In genomic region chr17:80060828-80061782, GRCm38 (mm10) we compare ENCODE assay signal across 8 mouse cellular contexts. TPM values are rescaled to one million over a fixed set of nuclear protein-coding genes. Genes with fewer than 3 reads are reported as not detected.
A peak's percentile ranks its signal among the peaks of the same experiment; 100 is the strongest.
DNase-seq lines count a peak whose midpoint lies in the region; ATAC-seq and TF ChIP-seq lines count a peak whose summit lies in the region.

No protein-coding gene starts in this region.

- TF ChIP-seq POLR2A in liver, adult 2 months (IDR thresholded peaks at IDR 0.05; ENCODE audit: extremely low read depth, insufficient read depth, low read length) = no peak

- H3K27me3 ChIP-seq in hindbrain, postnatal 0 days (ENCODE audit: insufficient read depth, low read length) = no peaks in the 10 kb centered on the region
- no peaks in the 10 kb centered on the region for H3K27me3 ChIP-seq in liver, adult 2 months (ENCODE audit: control insufficient read depth, insufficient read depth, low read length)
- peaks cover 2% of the 10 kb centered on the region; the same call in 1 of the 2 replicates for H3K27me3 ChIP-seq in splenic B cell, adult 2 months (ENCODE audit: control insufficient read depth, insufficient read depth, low read length, poor library complexity, severe bottlenecking)

- DNase-seq in left cerebral cortex, adult 18-20 months (ENCODE audit: low spot score in 2 of 2) = peak; percentile 29 to 38
- DNase-seq in left cerebral cortex, adult 9 months (ENCODE audit: low spot score in 2 of 2) = no peak
- DNase-seq in cerebellum, postnatal 10 days = peak; percentile 64
- DNase-seq in gastrocnemius, postnatal 10 days = peak; percentile 58
- DNase-seq in hindbrain, postnatal 0 days (ENCODE audit: low spot score) = peak; percentile 63
- DNase-seq in liver, adult 2 months (ENCODE audit: extremely low read depth, low read depth, low spot score) = peak; percentile 36
- peak; percentile 32 for DNase-seq in splenic B cell, adult 2 months (ENCODE audit: low read depth, low spot score)

- TF ChIP-seq CTCF in hindbrain, postnatal 0 days (IDR thresholded peaks at IDR 0.05; ENCODE audit: low read depth) = no peak
- TF ChIP-seq CTCF in liver, adult 2 months (IDR thresholded peaks at IDR 0.05; ENCODE audit: low read depth, low read length) = no peak

- no peaks in the 10 kb centered on the region for H3K9me3 ChIP-seq in hindbrain, postnatal 0 days (ENCODE audit: low read length)

- peak overlapping the region; percentile 100 for H3K27ac ChIP-seq in hindbrain, postnatal 0 days
- peak overlapping the region; percentile 86 for H3K27ac ChIP-seq in liver, adult 2 months (replicated peaks; ENCODE audit: insufficient read depth, low read depth, low read length)

- peaks cover 9% of the 10 kb centered on the region for H3K4me1 ChIP-seq in hindbrain, postnatal 0 days (ENCODE audit: insufficient read depth, low read length)
- H3K4me1 ChIP-seq in liver, adult 2 months (ENCODE audit: control insufficient read depth, insufficient read depth, low read length) = peaks cover 9% of the 10 kb centered on the region

- WGBS in hindbrain, postnatal 0 days = under 1% methylated on average over 62 of the region's 83 CpGs
- under 1% methylated on average over 80 of the region's 83 CpGs for WGBS in liver, adult 2 months

- H3K9ac ChIP-seq in hindbrain, postnatal 0 days (replicated peaks; ENCODE audit: low read length) = peak overlapping the region; percentile 98
- H3K9ac ChIP-seq in liver, adult 2 months (ENCODE audit: low read depth, low read length) = peak overlapping the region; percentile 99

- H3K4me3 ChIP-seq in hindbrain, postnatal 0 days (ENCODE audit: low read length) = peak overlapping the region; percentile 98
- peak overlapping the region; percentile 81 for H3K4me3 ChIP-seq in liver, adult 2 months (ENCODE audit: insufficient read depth, low read depth, low read length)

- peak overlapping the region; percentile 87 for H3K4me2 ChIP-seq in hindbrain, postnatal 0 days (ENCODE audit: low read depth, low read length)

- H3K36me3 ChIP-seq in hindbrain, postnatal 0 days (ENCODE audit: insufficient read depth, low read length) = no peaks in the 10 kb centered on the region
- H3K36me3 ChIP-seq in liver, adult 2 months (ENCODE audit: control insufficient read depth, insufficient read depth, low read length) = no peaks in the 10 kb centered on the region
- no peaks in the 10 kb centered on the region for H3K36me3 ChIP-seq in splenic B cell, adult 2 months (ENCODE audit: control insufficient read depth, insufficient read depth, low read length, poor library complexity, severe bottlenecking)

- ATAC-seq in hindbrain, postnatal 0 days = no peak
- ATAC-seq in monocyte, adult 5-6 weeks (replicated peaks; ENCODE audit: insufficient number of reproducible peaks, low FRiP score, low TSS enrichment, poor library complexity, severe bottlenecking) = 0 out of 2 replicates have a peak, but pooled peaks have one; percentile 24

- H3K79me2 ChIP-seq in liver, adult 2 months (ENCODE audit: control insufficient read depth, insufficient read depth, low read length) = peaks cover 20% of the 10 kb centered on the region

RNA-seq across cellular contexts. Expression of gene Hnrnpll, which starts 1.0 kb away (rescaled TPM):
- 10 to 100 TPM; 62.1 to 65.0 TPM for total RNA-seq in left cerebral cortex, adult 18-20 months (2021)
- total RNA-seq in gastrocnemius, postnatal 10 days (2021) = 10 to 100 TPM; 22.9 to 27.7 TPM
- 41.8 and 52.7 TPM in 2 replicates for total RNA-seq in hindbrain, postnatal 0 days (2014; rRNA removed)
- 40.0 and 40.2 TPM in 2 replicates for polyA plus RNA-seq in hindbrain, postnatal 0 days (2015; fragmentation: Nextera tagmentation; extraction: Ambion mirVana)
- total RNA-seq in liver, adult 2 months (2014; rRNA removed) = 26.1 and 27.2 TPM in 2 replicates
- polyA plus RNA-seq in liver, adult 2 months (2012; rRNA removed) = 7.7 and 7.9 TPM in 2 replicates
- total RNA-seq in monocyte, adult 5-6 weeks (2017) = 32.6 to 35.1 TPM (median 33.5 TPM) in 3 replicates

Comparison
In these comparisons a context has a peak if more than half of its experiments do, and no peak if none do; other contexts are left out.
1. DNase-seq: peak in left cerebral cortex, adult 18-20 months (2 of 2), cerebellum, postnatal 10 days (2 of 2), gastrocnemius, postnatal 10 days (single experiment), hindbrain, postnatal 0 days (single experiment), liver, adult 2 months (single experiment) and splenic B cell, adult 2 months (single experiment); none in left cerebral cortex, adult 9 months (0 of 2).